Mouse (Mus musculus) Patski (cell line): ENCODE data around the gene Dyrk1a. TPM values are rescaled to one million over a fixed set of nuclear protein-coding genes. Genes with fewer than 3 reads are reported as not detected.

Source experiments
- ATAC-seq: fragments of 100-300 bp; one replicate; pipeline ENCODE4 v1.8.0; 2021
- CTCF ChIA-PET: fragments of 350-600 bp; sonication (Branson Sonifier 250); formaldehyde crosslinking; loops from one replicate; lab custom pipeline; 2022; ENCODE audit warnings: inconsistent platforms; lab: Charles Lee
- POLR2A ChIA-PET: fragments of 350-600 bp; sonication (Branson Sonifier 250); formaldehyde crosslinking; loops from one replicate; lab custom pipeline; 2022; ENCODE audit warnings: antibody characterized with exemption, inconsistent platforms; lab: Charles Lee
- DNase-seq: peaks from one replicate; pipeline ENCODE4 v3.0.0-alpha.2; 2011; ENCODE audit warnings: low read depth, low spot score
- H3K27me3 ChIP-seq: fragments of 371-371 bp; one replicate; pipeline ENCODE4 v1.5.1; 2021
- CTCF ChIP-seq: fragments of 100-300 bp; IDR thresholded peaks from one replicate; pipeline ENCODE4 v1.5.1; 2021
- in situ Hi-C: fragments of 300-500 bp; cut with MboI; formaldehyde crosslinking; loops from 3 replicates; pipeline ENCODE4 v1.11.1; 2018; ENCODE audit warnings: low pct_unique_long_range_greater_than_20kb, mixed read lengths
- polyA plus RNA-seq: library from polyadenylated mRNA; unstranded; gene quantifications from one replicate; pipeline ENCODE4 v1.2.3, GENCODE M21; 2021

Dyrk1a gene
- polyA plus RNA-seq, 1 experiment from 2014 or later = 27.3 TPM

DNA sequence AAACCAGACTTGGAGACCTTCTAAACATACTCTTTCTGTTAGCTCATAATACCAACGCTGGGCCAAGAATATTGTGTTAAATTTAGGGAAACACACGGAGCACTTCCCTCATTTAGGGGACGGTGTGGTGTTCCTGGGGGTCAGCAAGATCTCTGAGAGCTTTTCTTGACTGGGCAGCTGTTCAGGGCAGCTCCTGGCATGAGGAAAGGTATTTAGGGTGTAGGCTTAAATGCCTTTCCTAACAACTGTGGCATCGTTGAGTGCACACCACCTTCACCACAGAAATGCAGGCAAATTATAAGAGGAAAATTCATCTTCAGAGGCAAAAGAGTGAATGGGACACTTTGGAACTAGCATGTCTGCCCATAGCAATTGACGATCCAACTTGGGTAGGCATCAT lies 34.1 kb upstream of the Dyrk1a start:
- ChIA-PET POLR2A (no interaction called here), CTCF (interaction anchor here (0.8 kb wide), 1 partner anchor 8 kb away, joined by 3 read pairs; no protein-coding TSS in a partner anchor)
- TF ChIP-seq CTCF = no peak
- H3K27me3 ChIP-seq = no peaks in the 10 kb centered on the region
- ATAC-seq (no peak), DNase-seq (no peak)
- in situ Hi-C loops = no loop called here

- no peak for TF ChIP-seq CTCF
- CTCF ChIA-PET = interaction anchor here (0.8 kb wide), 2 partner anchors 9 to 18 kb away, joined by 3 read pairs; no protein-coding TSS in a partner anchor
Measured at GRCm38 (mm10) chr16:94536417-94537158, 33.2 kb upstream of the Dyrk1a start.

GRCm38 (mm10) chr16:94537159-94537527 lies 32.7 kb upstream of the Dyrk1a start:
- ATAC-seq (no peak), DNase-seq (no peak)
- H3K27me3 ChIP-seq = no peaks in the 10 kb centered on the region
- in situ Hi-C loops = no loop called here
- ChIA-PET CTCF (interaction anchor here (0.8 kb wide), 1 partner anchor 18 kb away, joined by 3 read pairs; no protein-coding TSS in a partner anchor), POLR2A (no interaction called here)
- no peak for TF ChIP-seq CTCF

More at GRCm38 (mm10) chr16:94536417-94537158, 33.2 kb upstream of the Dyrk1a start:
- DNase-seq (no peak), ATAC-seq (no peak)
- H3K27me3 ChIP-seq = no peaks in the 10 kb centered on the region
- in situ Hi-C loops = no loop called here
- POLR2A ChIA-PET = interaction anchor here (0.6 kb wide), 1 partner anchor 145 kb away, joined by 3 read pairs; no protein-coding TSS in a partner anchor

GRCm38 (mm10) chr16:94540140-94540539 lies 29.7 kb upstream of the Dyrk1a start:
- ChIA-PET POLR2A (no interaction called here), CTCF (interaction anchor here (1.2 kb wide), 1 partner anchor 11 kb away, joined by 3 read pairs; no protein-coding TSS in a partner anchor)
- DNase-seq = no peak
- H3K27me3 ChIP-seq = no peaks in the 10 kb centered on the region
- ATAC-seq = no peak
- in situ Hi-C loops = no loop called here
- TF ChIP-seq CTCF = no peak

DNA sequence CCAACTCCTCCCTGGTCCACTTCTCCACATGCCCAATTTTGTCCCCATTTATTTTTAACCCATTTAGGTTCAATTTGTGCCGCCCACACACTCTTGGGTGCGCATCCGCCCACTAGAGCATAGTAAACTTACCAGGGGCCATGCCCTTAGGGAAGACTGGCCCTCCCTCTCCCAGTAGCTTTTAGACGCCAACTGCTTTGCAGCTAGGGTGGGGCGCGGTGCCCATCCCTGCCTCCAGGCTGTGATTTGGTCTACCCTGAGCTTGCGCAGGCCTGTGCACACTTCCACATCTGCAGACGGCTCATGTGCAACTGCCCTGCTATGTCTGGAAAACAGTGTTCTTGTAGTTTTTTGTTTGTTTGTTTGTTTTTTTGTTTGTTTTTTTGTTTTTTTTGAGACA lies 26.9 kb upstream of the Dyrk1a start:
- H3K27me3 ChIP-seq = no peaks in the 10 kb centered on the region
- ChIA-PET POLR2A (no interaction called here), CTCF (no interaction called here)
- TF ChIP-seq CTCF = no peak
- no peak for ATAC-seq
- in situ Hi-C loops = no loop called here
- no peak for DNase-seq

DNA sequence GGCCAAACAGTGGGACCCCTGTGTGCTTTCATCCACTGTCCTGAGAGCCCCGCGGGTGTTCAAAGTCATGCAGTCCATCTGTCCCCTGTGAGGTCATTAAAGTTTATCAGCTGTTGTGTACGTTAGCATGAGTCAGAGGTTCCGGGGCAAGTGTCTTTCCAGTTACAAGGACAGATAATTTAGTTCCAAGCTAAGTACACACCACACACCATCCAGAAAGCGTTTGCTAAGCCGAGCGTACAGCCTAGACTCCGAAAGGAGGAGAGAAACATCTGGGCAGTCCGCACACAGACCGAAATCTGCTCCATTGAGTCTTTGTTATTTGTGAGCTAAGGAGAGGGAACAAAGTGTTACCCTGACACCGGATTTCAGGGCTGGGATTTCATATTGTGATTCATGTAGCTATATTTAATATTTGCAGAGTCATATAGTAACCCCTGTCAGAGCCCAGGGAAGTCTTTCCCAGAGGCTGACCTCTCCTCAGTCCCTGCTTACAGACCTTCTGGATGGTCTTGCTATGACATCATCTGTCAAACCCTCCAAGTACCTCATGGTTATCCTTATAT lies 25.2 kb upstream of the Dyrk1a start:
- CTCF ChIA-PET = interaction anchor here (0.6 kb wide), 1 partner anchor 18 kb away, joined by 3 read pairs; no protein-coding TSS in a partner anchor
- ATAC-seq (no peak), DNase-seq (no peak)
- in situ Hi-C loops = no loop called here
- no peaks in the 10 kb centered on the region for H3K27me3 ChIP-seq
- no peak for TF ChIP-seq CTCF
- POLR2A ChIA-PET = interaction anchor here (0.5 kb wide), 1 partner anchor 88 kb away, joined by 4 read pairs; no protein-coding TSS in a partner anchor

DNA sequence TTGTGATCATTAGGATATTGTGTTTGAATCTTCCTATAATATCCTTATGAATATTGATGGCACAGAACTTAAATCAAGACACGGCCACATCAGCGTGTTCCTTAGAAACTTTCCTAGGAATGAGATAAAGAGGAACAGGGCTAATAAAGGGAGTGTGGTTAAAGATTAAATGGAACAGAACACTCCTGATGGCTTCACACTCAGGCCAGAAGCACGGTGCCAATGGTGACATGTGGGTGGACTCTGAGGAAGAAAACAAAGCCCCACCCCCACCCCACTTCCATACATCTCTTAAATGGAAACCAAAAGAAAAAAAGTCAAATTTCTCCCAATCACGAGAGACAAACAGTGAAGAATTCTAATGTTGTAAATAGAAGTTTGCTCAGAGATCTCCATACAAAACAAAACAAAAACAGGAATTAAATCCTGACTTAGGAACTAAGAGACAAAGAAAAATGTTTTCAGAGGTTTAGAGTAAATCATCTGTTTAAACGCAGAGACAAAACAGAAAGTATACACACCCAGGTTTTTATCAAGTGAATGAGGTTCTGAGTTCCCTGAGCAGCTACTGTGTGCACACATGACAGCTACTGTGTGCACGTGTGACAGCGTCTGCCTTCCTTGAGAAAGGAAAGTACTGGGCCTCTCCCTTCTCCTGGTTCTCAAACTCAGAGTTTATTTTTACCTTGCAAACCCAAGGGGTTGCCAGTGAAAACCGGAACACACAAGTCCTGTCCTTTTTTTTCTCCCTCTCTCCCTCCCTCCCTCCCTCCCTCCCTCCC lies 23.8 kb upstream of the Dyrk1a start:
- DNase-seq (no peak), ATAC-seq (no peak)
- H3K27me3 ChIP-seq = no peaks in the 10 kb centered on the region
- no peak for TF ChIP-seq CTCF
- ChIA-PET POLR2A (no interaction called here), CTCF (no interaction called here)
- in situ Hi-C loops = no loop called here

DNA sequence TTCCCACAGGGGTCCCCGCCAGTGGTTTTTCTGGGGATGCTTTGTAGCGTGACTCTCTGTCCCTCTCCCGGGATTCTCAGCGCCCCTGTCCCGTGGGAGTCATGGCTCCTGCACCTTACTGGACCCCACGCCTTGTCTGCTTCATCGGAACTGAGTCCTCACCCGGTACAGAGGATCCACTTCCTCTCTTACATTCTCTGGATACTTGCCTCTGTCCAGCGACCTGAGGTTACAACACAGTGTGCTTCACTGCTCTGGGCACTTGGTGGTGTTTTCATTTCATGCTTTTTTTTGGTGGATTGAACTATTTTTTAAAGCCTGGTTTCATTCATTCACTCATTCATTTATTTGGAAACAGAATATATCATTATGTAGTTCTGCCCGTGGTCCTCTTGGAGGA lies 20.0 kb upstream of the Dyrk1a start:
- no peak for ATAC-seq
- TF ChIP-seq CTCF = no peak
- in situ Hi-C loops = no loop called here
- H3K27me3 ChIP-seq = no peaks in the 10 kb centered on the region
- ChIA-PET CTCF (no interaction called here), POLR2A (no interaction called here)
- DNase-seq = no peak

DNA sequence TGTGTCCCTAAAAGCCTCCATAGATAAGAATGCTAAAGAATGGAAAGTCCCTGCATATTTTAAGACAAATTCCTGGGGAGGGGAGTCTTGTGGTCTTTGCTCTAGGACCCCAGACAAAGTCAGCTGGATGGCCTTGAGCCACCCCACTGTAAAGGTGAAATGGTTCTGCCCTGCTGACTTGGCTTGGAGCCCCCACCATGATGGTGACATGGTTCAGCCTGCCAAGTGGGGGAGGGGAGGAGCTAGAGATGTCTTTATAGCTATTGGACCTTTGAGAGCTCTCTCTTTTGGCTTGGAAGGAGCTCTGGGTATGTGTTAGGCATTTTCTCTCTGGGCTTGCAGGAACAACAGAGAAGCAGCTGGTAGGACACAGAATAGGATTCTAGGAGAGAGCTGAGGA lies 17.9 kb upstream of the Dyrk1a start:
- POLR2A ChIA-PET = no interaction called here
- ATAC-seq (no peak), DNase-seq (no peak)
- in situ Hi-C loops = no loop called here
- CTCF ChIA-PET = interaction anchor here (1.2 to 1.4 kb wide), 2 partner anchors 10 to 12 kb away, joined by 3 to 4 read pairs; no protein-coding TSS in a partner anchor
- TF ChIP-seq CTCF = no peak
- no peaks in the 10 kb centered on the region for H3K27me3 ChIP-seq

- no peak for DNase-seq
- no peaks in the 10 kb centered on the region for H3K27me3 ChIP-seq
- ChIA-PET CTCF (interaction anchor here (1.3 kb wide), 2 partner anchors 11 to 19 kb away, joined by 3 to 4 read pairs; no protein-coding TSS in a partner anchor), POLR2A (no interaction called here)
- no peak for TF ChIP-seq CTCF
- in situ Hi-C loops = no loop called here
- no peak for ATAC-seq
Measured at GRCm38 (mm10) chr16:94555346-94555745, 14.5 kb upstream of the Dyrk1a start.
